Mouse (Mus musculus) hindbrain, embryonic 15.5 days (tissue): ENCODE results near the gene Mrpl33. TPM values are rescaled to one million over a fixed set of nuclear protein-coding genes. Genes with fewer than 3 reads are reported as not detected.

Experiments used
- ATAC-seq: fragments of 200-750 bp; cut with Nextera tagmentation; 2 replicates; pipeline ENCODE4 v1.8.0; 2017; ENCODE audit warnings: low read depth, moderate number of reproducible peaks, moderate TSS enrichment; ENCODE audit not compliant: low FRiP score
- H3K27ac ChIP-seq: fragments of 300-500 bp; sonication (generic); replicated peaks from 2 replicates; pipeline ENCODE4 v1.5.1; 2015; ENCODE audit warnings: mild to moderate bottlenecking, inconsistent platforms
- H3K27me3 ChIP-seq: fragments of 300-500 bp; sonication (generic); 2 replicates; pipeline ENCODE4 v1.6.1; 2015; ENCODE audit warnings: control low read depth, inconsistent platforms
- H3K36me3 ChIP-seq: fragments of 300-500 bp; sonication (generic); 2 replicates; pipeline ENCODE4 v1.6.1; 2015; ENCODE audit warnings: control low read depth, inconsistent platforms
- H3K4me1 ChIP-seq: fragments of 300-500 bp; sonication (generic); replicated peaks from 2 replicates; pipeline ENCODE4 v1.6.1; 2015; ENCODE audit warnings: control low read depth, inconsistent platforms
- H3K4me2 ChIP-seq: fragments of 300-500 bp; sonication (generic); 2 replicates; pipeline ENCODE4 v1.6.1; 2015; ENCODE audit warnings: moderate library complexity, mild to moderate bottlenecking, inconsistent platforms
- H3K4me3 ChIP-seq: fragments of 300-500 bp; sonication (generic); 2 replicates; pipeline ENCODE4 v1.5.1; 2015; ENCODE audit warnings: mild to moderate bottlenecking, inconsistent platforms
- H3K9ac ChIP-seq: fragments of 300-500 bp; sonication (generic); 2 replicates; pipeline ENCODE4 v1.6.1; 2015; ENCODE audit warnings: inconsistent platforms
- H3K9me3 ChIP-seq: fragments of 300-500 bp; sonication (generic); 2 replicates; pipeline ENCODE4 v1.6.1; 2016; ENCODE audit warnings: control low read depth, inconsistent platforms
- WGBS: fragments of 180-500 bp; shearing (Covaris S2); methylation state at CpG from one replicate; pipeline ENCODE4 v1.1.7; 2015; 5-methylcytosine and 5-hydroxymethylcytosine counted together
- polyA plus RNA-seq: library from polyadenylated mRNA; unstranded; fragments of >200 nt; fragmentation: Nextera tagmentation; extraction: Ambion mirVana; gene quantifications from 2 replicates; pipeline ENCODE4 v1.2.1, GENCODE M21; 2015

The Mrpl33 gene
- 213 and 230 TPM in 2 replicates for polyA plus RNA-seq

GRCm38 (mm10) chr5:31596481-31597429 lies at the start of gene Mrpl33:
Gene Mrpl33, plus strand, starts transcription at chr5:31596935.
- WGBS, result 8% methylated on average over 26 of the region's 26 CpGs
- peak within 1 kb of the TSS; percentile 39 for H3K9ac ChIP-seq
- no peak within 1 kb of the TSS for H3K27ac ChIP-seq
- ATAC-seq, result no peak; the same call in 1 of the 2 replicates
- H3K4me3 ChIP-seq, result peak within 1 kb of the TSS; percentile 34
- peaks cover 9% of the 10 kb centered on the region for H3K4me1 ChIP-seq
- H3K36me3 ChIP-seq, result no peaks in the 10 kb centered on the region
- no peaks in the 10 kb centered on the region; the same call in 1 of the 2 replicates for H3K27me3 ChIP-seq
- H3K4me2 ChIP-seq, result peak within 1 kb of the TSS; percentile 66
- no peaks in the 10 kb centered on the region for H3K9me3 ChIP-seq

GRCm38 (mm10) chr5:31559401-31559800 lies 37.3 kb upstream of the Mrpl33 start:
- no peaks in the 10 kb centered on the region for H3K27me3 ChIP-seq
- H3K9me3 ChIP-seq, result no peaks in the 10 kb centered on the region
- H3K27ac ChIP-seq, result no peak overlapping the region
- peaks cover 24% of the 10 kb centered on the region for H3K36me3 ChIP-seq
- H3K4me1 ChIP-seq, result no peaks in the 10 kb centered on the region
- H3K4me3 ChIP-seq, result no peak overlapping the region
- H3K4me2 ChIP-seq, result no peak overlapping the region
- H3K9ac ChIP-seq, result no peak overlapping the region
- no peak for ATAC-seq
- WGBS, result 29% methylated on average over 1 of the region's 1 CpGs

- 97% methylated on average over 2 of the region's 2 CpGs for WGBS
- H3K9ac ChIP-seq, result no peak overlapping the region
- no peak for ATAC-seq
- no peak overlapping the region for H3K27ac ChIP-seq
- no peaks in the 10 kb centered on the region for H3K27me3 ChIP-seq
- no peaks in the 10 kb centered on the region for H3K9me3 ChIP-seq
- no peaks in the 10 kb centered on the region for H3K4me1 ChIP-seq
- H3K4me3 ChIP-seq, result no peak overlapping the region
- peaks cover 16% of the 10 kb centered on the region for H3K36me3 ChIP-seq
- H3K4me2 ChIP-seq, result no peak overlapping the region
Observed at GRCm38 (mm10) chr5:31560352-31560751, 36.4 kb upstream of the Mrpl33 start.

GRCm38 (mm10) chr5:31562036-31562666 lies 34.6 kb upstream of the Mrpl33 start:
- Histone ChIP-seq H3K4me3 (no peak overlapping the region), H3K27me3 (no peaks in the 10 kb centered on the region), H3K27ac (no peak overlapping the region), H3K9me3 (no peaks in the 10 kb centered on the region), H3K4me1 (no peaks in the 10 kb centered on the region), H3K4me2 (no peak overlapping the region), H3K9ac (no peak overlapping the region), H3K36me3 (peaks cover 4% of the 10 kb centered on the region)
- WGBS, result 86% methylated on average over 7 of the region's 7 CpGs
- ATAC-seq, result no peak

- Histone ChIP-seq H3K4me3 (no peak overlapping the region), H3K36me3 (0 out of 2 replicates have a peak, but pooled peaks cover 2% of the 10 kb centered on the region), H3K4me1 (no peaks in the 10 kb centered on the region), H3K27me3 (no peaks in the 10 kb centered on the region), H3K27ac (no peak overlapping the region), H3K4me2 (no peak overlapping the region), H3K9me3 (no peaks in the 10 kb centered on the region), H3K9ac (no peak overlapping the region)
- WGBS, result 11% methylated on average over 6 of the region's 6 CpGs
- peak; percentile 73 for ATAC-seq
Observed at GRCm38 (mm10) chr5:31563496-31563895, 33.2 kb upstream of the Mrpl33 start.

GRCm38 (mm10) chr5:31563905-31564304 lies 32.8 kb upstream of the Mrpl33 start:
- 0 out of 2 replicates have a peak, but pooled peaks cover 2% of the 10 kb centered on the region for H3K36me3 ChIP-seq
- no peak overlapping the region for H3K27ac ChIP-seq
- no peak overlapping the region for H3K4me3 ChIP-seq
- no peak for ATAC-seq
- H3K27me3 ChIP-seq, result no peaks in the 10 kb centered on the region
- H3K4me2 ChIP-seq, result no peak overlapping the region
- H3K9me3 ChIP-seq, result no peaks in the 10 kb centered on the region
- no peaks in the 10 kb centered on the region for H3K4me1 ChIP-seq
- WGBS, result 51% methylated on average over 7 of the region's 7 CpGs
- no peak overlapping the region for H3K9ac ChIP-seq

GRCm38 (mm10) chr5:31564976-31565375 lies 31.8 kb upstream of the Mrpl33 start:
- Histone ChIP-seq H3K4me3 (no peak overlapping the region), H3K4me2 (no peak overlapping the region), H3K27ac (no peak overlapping the region), H3K36me3 (no peaks in the 10 kb centered on the region), H3K9me3 (no peaks in the 10 kb centered on the region), H3K27me3 (no peaks in the 10 kb centered on the region), H3K9ac (no peak overlapping the region), H3K4me1 (no peaks in the 10 kb centered on the region)
- WGBS, result 94% methylated on average over 4 of the region's 4 CpGs
- no peak for ATAC-seq

- Histone ChIP-seq H3K4me1 (peaks cover 5% of the 10 kb centered on the region), H3K36me3 (no peaks in the 10 kb centered on the region), H3K9ac (no peak overlapping the region), H3K27me3 (no peaks in the 10 kb centered on the region), H3K9me3 (no peaks in the 10 kb centered on the region), H3K4me3 (no peak overlapping the region), H3K27ac (no peak overlapping the region), H3K4me2 (no peak overlapping the region)
- 67% methylated on average over 7 of the region's 7 CpGs for WGBS
- ATAC-seq, result no peak
Observed at GRCm38 (mm10) chr5:31566026-31566425, 30.7 kb upstream of the Mrpl33 start.

- no peaks in the 10 kb centered on the region for H3K27me3 ChIP-seq
- H3K27ac ChIP-seq, result no peak overlapping the region
- H3K9me3 ChIP-seq, result no peaks in the 10 kb centered on the region
- H3K4me3 ChIP-seq, result no peak overlapping the region
- H3K36me3 ChIP-seq, result no peaks in the 10 kb centered on the region
- 39% methylated on average over 3 of the region's 3 CpGs for WGBS
- H3K4me2 ChIP-seq, result no peak overlapping the region
- no peak overlapping the region for H3K9ac ChIP-seq
- peaks cover 7% of the 10 kb centered on the region for H3K4me1 ChIP-seq
- no peak for ATAC-seq
Observed at GRCm38 (mm10) chr5:31566457-31566856, 30.3 kb upstream of the Mrpl33 start.

- Histone ChIP-seq H3K4me3 (no peak overlapping the region), H3K4me2 (no peak overlapping the region), H3K27ac (no peak overlapping the region), H3K27me3 (no peaks in the 10 kb centered on the region), H3K9me3 (no peaks in the 10 kb centered on the region), H3K9ac (no peak overlapping the region), H3K36me3 (no peaks in the 10 kb centered on the region), H3K4me1 (peaks cover 7% of the 10 kb centered on the region)
- ATAC-seq, result no peak
- 88% methylated on average over 5 of the region's 5 CpGs for WGBS
Observed at GRCm38 (mm10) chr5:31567951-31568657, 28.6 kb upstream of the Mrpl33 start.

- Histone ChIP-seq H3K4me3 (0 out of 2 replicates have a peak overlapping the region, but pooled peaks have one; percentile 1), H3K27ac (no peak overlapping the region), H3K4me1 (peaks cover 7% of the 10 kb centered on the region), H3K9me3 (no peaks in the 10 kb centered on the region), H3K36me3 (no peaks in the 10 kb centered on the region), H3K27me3 (no peaks in the 10 kb centered on the region), H3K9ac (0 out of 2 replicates have a peak overlapping the region, but pooled peaks have one; percentile 9), H3K4me2 (peak overlapping the region; percentile 42)
- WGBS, result 15% methylated on average over 20 of the region's 20 CpGs
- no peak for ATAC-seq
Observed at GRCm38 (mm10) chr5:31571023-31571608, 25.6 kb upstream of the Mrpl33 start.
